Mouse (Mus musculus): ENCODE measurements around the gene Cdkn1c.

The Cdkn1c gene

DNA sequence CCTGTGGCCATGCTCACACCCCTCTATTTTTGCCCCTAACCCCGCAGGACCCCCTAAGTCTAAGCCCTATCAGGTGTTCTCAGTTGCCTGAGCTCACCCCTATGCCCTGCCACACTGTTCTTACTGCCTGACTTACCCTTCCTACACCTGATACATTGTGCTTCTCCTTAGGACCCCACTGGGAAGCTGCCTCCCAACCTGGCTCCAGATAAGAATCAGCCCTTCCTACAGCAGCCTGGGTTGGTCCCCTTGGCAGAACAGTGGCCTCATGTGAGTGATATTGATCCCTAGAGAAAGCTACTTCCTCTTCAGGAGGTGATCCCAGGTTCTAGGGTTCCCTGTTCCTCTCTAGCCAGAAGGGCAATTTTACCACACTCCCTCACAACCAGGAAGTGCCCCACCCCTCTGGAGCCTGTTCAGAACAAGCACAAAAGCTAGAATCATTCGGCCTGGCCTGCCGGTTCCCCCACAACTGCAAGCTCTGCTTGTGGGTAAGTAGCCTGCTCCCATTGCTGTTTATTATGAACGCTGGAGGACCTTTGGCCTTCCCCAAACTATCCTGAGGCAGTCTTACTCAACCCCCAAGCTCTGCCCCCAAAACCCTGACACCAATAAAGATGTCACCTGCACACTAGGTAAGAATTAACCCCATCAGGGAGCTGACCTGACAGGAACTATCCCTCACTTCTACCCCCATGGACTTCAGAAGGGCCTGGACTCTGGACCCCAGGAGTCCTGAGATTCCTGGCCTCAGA lies 12.7 kb upstream of the Cdkn1c start, which contains the start of gene Slc22a18:
Gene Slc22a18, plus strand, starts transcription at position 390 of the 755 bp plus-strand sequence.
- DNase-seq (ENCODE audit: low read depth, low spot score): no peak

DNA sequence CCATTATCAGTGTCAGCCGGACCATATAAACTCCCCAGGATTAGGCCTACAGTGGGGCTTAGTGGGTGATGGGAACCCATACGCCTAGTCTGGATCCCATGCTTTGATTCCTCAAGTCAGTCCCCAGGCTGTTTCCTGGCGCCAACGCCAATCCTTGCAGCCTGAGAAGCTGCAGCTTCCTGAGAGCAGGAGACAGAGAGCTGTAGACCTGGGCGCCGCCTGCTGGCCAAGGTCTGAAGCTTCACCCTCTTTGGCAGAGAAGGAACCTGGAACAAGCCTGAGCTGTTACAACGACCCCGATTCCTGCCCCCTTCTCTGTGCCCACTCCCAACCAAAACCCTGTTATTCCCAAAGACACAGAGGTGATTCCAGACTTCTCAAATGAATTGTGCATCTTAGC lies 9.1 kb upstream of the Cdkn1c start:
- DNase-seq (ENCODE audit: low read depth, low spot score): no peak

- no peak for DNase-seq (ENCODE audit: low read depth, low spot score)
Observed at GRCm38 (mm10) chr7:143467714-143468113, 6.9 kb upstream of the Cdkn1c start.

GRCm38 (mm10) chr7:143466099-143466677 lies 5.3 kb upstream of the Cdkn1c start:
- DNase-seq (ENCODE audit: low read depth, low spot score): peak; percentile 25

DNA sequence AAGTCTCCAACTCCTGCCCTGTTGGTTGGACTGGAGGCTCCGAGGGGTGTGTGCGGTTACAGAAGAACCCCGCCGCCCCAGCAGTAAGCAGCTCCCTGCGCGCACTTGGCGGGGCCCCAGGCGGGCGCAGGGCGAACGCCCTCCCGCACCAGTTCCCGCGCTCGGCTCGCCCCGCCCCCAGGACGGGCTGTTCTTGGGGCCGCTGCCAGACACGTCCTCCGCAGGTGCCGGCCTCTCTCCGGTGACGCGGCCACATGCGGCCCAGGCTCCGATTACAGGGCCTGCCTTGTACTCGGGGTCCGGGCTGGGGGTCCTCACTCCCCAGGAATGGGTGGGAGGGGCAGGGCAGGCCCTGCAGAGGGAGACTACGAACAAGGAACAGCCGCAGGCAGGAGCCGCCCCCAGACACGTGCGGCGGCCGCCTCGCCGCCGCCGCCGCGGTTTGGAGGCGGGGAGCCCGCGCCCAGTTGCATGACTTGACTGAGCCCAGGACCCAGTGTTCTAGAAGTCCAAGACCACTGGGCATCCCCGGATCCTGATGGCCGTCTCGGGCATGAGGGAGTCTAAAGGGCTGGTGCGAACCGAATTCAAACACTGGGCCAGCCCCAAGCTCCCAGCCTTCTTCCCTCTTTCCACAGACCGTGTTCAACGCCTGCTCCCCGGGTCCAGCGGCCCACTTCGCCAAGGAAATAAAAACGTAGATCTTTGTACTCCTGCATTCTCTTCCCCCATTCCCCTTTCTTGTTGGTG lies 4.1 kb upstream of the Cdkn1c start:
- DNase-seq (ENCODE audit: low read depth, low spot score): no peak

- DNase-seq (ENCODE audit: low read depth, low spot score): peak; percentile 36
Observed at GRCm38 (mm10) chr7:143463865-143464415, 3.1 kb upstream of the Cdkn1c start.

- no peak for DNase-seq (ENCODE audit: low read depth, low spot score)
Observed at GRCm38 (mm10) chr7:143462516-143462915, 1.7 kb upstream of the Cdkn1c start.

GRCm38 (mm10) chr7:143461920-143462319 lies 1.1 kb upstream of the Cdkn1c start:
- no peak for DNase-seq (ENCODE audit: low read depth, low spot score)

DNA sequence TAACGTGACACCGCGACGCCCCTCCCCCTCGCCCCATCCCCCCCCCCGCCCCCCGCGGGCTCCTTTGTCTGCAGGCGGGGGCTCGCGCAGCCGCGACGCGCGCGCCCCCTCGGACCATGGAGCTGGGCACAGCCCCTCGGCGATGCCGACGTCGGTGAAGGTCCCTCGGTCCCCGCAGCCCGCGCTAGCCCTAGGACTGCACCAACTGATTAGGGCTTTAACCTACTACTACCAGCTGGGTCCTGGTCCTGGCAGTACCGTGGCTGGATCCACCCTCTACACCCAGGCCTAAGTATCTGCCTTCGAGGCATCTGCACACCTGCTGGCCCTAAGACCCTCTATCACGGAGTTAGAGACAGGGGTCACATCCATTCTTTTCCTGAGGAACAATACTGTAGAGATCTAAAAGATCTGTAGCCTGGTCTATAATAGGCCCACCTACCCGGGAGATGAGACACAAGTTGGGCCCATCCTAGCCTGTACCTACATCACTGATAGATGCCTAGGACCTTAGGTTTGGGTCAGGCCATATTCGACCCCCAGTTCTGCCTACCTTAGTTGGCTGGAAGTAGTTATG lies 532 bp upstream of the Cdkn1c start:
- no peak for DNase-seq (ENCODE audit: low read depth, low spot score)

- DNase-seq (ENCODE audit: low read depth, low spot score): no peak
Observed at GRCm38 (mm10) chr7:143460217-143460834, 524 bp downstream of the Cdkn1c start.

DNA sequence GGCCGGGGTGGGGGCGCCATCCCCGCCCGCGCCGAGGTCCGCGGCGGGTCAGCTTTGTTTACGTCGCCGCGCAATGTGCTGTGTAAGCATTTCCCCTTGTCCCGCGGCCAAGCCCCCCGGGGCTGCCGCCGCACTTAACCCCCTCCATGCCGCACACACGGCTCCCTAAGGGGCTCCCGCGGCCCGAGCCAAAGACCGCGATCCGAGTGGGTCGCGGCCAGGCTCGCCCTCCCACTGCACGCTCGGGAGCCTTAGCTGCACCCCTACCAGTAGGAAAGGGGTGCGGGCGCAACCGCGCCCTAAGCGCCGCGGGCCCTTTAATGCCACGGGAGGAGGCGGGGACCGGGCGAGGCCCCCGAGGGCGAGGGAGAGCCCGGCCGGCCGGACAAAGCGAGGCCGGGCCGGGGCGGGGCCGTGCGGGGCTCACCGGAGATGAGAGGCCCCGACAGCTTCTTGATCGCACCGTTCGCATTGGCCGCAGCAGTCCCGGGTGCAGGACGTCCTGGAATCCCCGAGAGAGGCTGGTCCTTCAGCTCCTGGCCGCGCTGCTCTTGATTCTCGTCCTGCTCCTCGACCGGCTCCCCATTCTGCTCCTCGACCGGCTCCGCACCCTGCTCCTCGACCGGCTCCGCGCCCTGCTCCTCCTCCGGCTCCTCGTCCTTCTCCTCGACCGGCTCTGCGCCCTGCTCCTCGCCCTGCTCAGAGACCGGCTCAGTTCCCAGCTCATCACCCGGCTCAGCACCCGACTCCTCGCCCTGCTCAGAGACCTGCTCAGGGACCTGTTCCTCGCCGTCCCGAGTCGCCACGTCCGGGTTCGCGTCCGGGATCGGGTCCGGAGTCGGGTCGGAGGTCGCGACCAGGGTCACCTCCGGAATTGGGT lies 1.3 kb downstream of the Cdkn1c start:
- no peak for DNase-seq (ENCODE audit: low read depth, low spot score)

DNA sequence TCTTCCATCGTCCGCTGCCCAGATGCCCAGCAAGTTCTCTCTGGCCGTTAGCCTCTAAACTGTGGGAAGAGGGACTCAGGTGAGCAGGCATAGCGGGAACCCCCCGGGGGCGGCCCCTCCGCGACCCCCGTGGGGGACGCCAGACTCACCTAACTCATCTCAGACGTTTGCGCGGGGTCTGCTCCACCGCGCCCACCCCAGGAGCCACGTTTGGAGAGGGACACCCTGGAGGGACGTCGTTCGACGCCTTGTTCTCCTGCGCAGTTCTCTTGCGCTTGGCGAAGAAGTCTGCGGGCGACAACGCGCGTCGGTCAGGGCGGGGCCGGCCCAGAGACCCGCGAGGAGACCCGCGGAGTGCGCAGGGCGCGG lies 1.9 kb downstream of the Cdkn1c start:
- DNase-seq (ENCODE audit: low read depth, low spot score): no peak

GRCm38 (mm10) chr7:143447130-143447529 lies 13.7 kb downstream of the Cdkn1c start:
- DNase-seq (ENCODE audit: low read depth, low spot score): no peak

GRCm38 (mm10) chr7:143445651-143446460 lies 15.0 kb downstream of the Cdkn1c start:
- no peak for DNase-seq (ENCODE audit: low read depth, low spot score)

GRCm38 (mm10) chr7:143444955-143445648 lies 15.7 kb downstream of the Cdkn1c start:
- DNase-seq (ENCODE audit: low read depth, low spot score): no peak

DNA sequence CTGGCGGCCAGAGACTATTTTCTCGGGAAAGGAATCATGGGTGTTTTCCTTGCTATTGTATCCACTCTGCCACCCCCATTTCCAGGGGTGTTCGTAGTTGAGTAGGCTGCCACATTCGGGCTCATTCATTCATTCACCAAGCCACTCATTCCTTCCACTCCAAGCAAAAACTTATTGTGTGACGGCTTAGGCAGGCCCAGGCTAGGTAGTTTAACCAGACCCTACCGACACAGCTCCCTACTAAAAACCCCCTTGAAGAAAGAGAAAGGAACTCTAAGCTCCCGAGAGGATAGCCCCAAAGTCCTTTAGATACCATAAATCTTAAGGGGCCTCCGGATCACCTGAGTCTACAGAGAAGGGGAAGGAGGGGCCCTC lies 16.3 kb downstream of the Cdkn1c start:
- DNase-seq (ENCODE audit: low read depth, low spot score): no peak

- DNase-seq (ENCODE audit: low read depth, low spot score): no peak
Observed at GRCm38 (mm10) chr7:143438965-143439364, 21.9 kb downstream of the Cdkn1c start.

DNA sequence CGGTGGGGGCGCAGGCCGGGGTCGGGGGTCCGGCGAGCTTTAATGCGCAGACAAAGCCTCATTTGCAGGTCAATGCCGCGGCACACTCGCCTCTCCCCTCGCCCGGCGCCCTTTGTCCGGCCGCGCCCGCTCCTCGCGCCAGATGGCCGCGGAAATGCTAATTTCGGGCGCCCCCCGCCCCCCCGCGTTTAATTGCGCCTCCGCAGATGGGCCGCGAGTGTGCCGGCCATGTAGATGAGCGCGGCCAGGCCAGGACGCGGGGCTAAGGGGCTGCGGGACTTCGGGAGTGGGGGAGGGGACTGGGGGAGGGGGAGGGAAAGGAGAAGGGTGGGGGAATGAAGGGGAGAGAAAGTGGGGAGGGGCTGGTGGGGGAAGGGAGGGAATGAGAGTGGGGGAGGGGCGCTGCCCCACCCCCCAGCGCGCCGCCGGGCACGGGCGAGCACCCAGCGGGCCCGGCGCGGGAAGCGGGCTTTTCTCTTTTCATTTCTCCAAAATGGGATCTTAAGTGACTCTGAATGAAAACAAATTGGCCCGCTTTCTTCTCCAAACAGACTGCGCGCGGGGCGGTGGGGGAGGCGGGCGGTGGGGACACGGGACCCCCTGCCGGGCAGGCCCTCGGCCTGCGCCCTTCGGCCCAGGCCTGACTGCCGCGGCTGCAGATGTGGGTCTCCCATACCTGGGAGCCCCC lies 22.8 kb downstream of the Cdkn1c start:
- no peak for DNase-seq (ENCODE audit: low read depth, low spot score)

Measured in c-Kit-negative CD71-positive TER-119-positive erythroid progenitor cells, embryonic 14.5 days (primary cell).